Mouse (Mus musculus) layer of hippocampus, postnatal 14 days (tissue): ENCODE data around the gene Lzts3. TPM values are rescaled to one million over a fixed set of nuclear protein-coding genes. Genes with fewer than 3 reads are reported as not detected.

Source experiments
- DNase-seq, 2 experiments: peaks; one replicate each; pipeline ENCODE4 v3.0.0; 2021 to 2022; ENCODE audit warnings: low spot score in 2 of 2, mixed read lengths in 1 of 2
- total RNA-seq, 2 experiments: library from RNA; stranded (reverse); gene quantifications; 2 replicates each; pipeline ENCODE4 v1.2.3; 2021

Gene Lzts3
- total RNA-seq, 2 experiments from 2014 or later: 73.7 to 79.3 TPM

DNA sequence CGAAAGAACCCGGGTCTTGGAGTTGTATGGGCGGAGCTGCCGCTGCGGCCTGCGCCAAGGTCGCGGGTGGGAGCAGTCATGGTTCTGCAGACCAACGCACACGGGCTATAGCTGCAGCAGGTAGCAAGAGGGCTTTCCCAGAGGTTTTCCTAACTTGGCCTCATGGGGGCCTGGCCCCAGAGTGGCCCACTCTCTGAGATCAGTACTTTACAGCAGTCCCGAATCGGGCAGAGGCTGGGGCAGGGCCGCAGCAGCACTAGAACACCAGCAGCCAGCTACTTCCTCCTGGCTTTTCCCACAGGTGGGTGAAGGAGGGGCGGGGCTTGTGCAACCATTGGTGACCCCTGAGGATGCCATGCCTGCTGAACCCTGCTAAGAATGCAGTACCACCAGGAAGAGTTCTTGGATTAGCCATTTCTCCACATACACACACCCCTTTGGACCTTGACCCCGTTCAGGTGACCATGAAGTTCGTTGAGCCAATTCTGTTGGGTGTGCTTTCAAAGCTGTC is 4.4 kb downstream of the Lzts3 start:
- DNase-seq: no peak

DNA sequence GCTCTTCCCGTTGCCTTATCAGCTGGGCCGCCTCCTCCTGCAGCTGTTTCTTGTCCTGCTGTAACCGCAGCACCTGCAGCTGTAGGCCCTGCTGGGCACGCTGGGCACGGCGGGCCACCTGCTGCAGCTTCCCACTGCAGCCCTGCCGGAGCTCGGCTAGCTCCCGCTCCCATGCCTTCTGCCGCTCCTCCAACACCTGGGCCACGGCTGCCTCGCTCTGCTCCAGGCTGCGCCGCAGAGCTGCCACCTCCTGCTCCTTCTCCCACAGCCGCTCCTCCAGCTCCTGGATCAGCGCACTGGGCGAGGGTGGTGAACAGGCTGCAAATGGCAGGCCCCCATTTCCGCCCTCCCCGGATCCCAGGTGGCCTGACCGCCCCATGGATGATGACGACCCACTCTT is 6.8 kb downstream of the Lzts3 start:
- no peak for DNase-seq

DNA sequence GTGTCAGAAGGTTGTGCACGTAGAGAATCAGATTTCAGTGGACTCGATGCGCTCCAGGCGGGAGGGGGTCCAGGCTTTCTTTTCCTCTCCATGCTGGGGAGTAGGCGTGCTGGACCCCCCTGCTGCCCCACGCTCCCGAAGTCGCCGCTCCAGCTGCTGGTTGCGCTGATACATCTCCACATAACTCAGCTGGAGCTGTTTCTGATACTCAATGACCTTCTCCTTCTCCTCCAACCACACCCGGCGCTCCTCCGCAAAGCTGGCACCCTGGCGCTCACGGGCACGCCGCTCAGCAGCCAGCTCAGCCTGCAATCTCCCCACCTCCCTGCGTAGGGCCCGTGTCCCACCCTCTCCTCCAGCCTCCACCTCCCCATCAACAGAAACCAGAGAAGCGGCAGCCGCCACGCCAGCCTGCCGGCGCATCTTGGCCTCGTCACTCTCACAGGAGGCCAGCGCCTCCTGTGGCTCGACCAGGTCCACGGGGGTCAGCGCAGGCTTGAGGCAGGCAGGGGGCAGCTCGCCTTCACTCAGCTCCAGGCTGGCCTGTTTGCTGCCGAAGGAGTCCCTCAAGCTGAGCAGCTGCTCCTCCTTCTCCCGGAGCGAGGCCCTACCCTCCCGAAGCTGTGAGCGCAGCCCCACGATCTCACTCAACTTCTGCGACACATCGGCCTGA is 7.7 kb downstream of the Lzts3 start:
- DNase-seq: no peak

DNA sequence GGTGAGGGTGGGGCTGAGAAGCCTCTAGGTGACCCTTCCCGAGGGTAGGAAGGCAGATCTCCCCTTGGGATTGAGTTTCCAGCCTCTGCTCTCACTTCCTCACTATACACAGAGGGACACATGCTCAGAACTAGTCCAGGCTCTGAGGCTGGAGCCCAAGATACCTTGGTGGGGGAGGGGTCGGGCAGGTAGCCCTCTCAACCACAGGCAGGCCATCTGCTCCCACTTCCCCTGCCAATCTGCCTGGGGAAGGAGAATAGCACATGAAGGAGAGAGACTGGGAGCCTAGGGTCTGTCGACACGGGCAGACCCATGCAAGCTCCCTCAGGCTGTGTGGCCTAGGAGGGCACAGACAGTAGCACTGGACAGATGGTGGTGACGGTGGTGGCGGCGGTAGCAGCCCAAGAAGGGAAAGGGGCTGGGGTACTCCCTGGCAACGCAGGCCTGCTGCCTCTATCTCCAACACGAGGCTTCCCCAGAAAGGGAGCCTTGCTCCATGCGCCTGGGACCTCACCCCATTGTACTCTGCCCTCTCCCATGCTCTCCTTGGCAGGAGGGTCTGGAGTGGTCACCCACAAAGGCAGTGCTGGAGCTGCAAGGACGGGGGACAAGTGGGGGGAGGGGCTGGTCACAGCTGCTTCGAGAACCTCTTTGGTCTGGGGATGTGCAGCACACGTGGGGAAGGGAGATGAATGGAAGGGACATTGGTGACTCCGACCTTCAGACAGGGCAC is 8.4 kb downstream of the Lzts3 start:
- DNase-seq: no peak

DNA sequence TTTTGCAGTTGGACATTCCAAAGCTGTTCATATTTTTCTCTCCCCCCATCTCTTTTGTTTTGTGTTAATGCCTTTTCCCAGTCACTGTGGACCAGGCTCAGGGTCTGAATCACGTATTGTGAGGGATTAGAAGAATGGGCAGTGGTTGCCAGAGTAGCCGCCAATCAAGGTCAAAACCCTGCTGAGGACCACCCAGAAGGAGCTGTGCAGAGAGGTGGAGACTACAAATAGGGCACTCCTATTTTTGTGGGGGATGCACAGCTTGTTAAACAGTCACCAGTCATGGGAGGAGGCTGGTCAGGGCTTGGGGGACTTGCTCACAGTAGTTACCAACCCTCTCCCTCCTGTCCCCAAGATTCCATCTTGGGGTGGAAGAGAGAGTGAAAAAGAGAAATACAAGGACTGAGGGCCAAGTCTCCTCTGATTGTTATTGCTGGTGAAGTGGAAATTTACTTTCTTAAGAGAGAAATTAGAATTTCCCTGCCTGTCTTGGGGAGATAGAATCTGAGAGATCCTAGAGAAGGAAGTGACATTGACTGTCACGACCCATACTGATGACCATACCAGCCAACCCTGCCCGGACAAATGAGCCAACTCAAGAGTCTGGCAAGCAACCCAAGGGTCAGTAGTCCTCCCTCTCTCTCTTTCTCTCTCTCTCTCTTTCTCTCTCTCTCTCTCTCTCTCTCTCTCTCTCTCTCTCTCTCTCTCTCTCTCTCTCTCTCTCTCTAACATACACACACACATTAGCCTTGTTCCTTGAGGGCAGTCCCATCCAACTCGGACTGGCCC is 9.5 kb downstream of the Lzts3 start:
- DNase-seq: no peak

DNA sequence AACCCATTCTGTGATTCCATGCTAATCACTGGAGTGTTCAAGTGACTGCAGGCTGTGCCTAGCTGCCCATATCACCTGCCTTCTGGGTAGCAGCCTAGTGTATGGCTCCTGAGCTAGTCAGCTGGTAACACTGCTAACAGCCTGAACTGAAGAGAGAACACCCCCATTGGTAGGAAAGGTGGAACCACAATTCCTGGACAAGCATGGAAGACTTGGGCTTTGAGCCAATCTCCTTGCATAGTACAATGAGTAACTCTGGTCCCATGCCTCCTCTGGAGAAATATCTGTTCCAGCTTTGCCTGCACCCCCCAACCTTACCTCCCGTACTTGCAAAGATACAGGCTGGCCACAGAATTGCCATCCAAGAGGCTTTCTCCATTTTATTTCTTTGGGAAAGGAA is 10.2 kb downstream of the Lzts3 start:
- no peak for DNase-seq

DNA sequence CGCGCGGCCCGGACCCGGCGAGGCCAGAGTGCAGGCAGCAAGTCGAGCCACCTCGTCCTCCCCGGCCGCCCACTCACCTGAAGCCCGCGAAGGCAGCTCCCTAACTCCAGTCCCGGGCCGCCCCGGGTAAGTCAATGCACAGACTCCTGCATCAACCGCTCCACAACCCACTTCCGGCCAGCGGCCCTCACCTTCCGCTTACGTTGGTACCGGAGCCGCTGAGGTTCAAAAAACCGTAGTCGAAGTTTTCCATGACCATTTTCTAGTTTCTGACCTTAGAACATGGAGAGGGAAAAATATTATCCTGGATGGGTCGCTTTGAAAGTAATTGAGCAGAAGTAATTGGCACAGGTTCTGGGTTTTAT is 12.8 kb downstream of the Lzts3 start, which contains the start of the genes Fastkd5 and Ubox5:
Gene Fastkd5 (minus strand): TSS at position 189 of the 365 bp plus-strand sequence.
Gene Ubox5 (minus strand): TSS at position 200 of the 365 bp plus-strand sequence.
- peak; percentile 84 to 92 for DNase-seq

DNA sequence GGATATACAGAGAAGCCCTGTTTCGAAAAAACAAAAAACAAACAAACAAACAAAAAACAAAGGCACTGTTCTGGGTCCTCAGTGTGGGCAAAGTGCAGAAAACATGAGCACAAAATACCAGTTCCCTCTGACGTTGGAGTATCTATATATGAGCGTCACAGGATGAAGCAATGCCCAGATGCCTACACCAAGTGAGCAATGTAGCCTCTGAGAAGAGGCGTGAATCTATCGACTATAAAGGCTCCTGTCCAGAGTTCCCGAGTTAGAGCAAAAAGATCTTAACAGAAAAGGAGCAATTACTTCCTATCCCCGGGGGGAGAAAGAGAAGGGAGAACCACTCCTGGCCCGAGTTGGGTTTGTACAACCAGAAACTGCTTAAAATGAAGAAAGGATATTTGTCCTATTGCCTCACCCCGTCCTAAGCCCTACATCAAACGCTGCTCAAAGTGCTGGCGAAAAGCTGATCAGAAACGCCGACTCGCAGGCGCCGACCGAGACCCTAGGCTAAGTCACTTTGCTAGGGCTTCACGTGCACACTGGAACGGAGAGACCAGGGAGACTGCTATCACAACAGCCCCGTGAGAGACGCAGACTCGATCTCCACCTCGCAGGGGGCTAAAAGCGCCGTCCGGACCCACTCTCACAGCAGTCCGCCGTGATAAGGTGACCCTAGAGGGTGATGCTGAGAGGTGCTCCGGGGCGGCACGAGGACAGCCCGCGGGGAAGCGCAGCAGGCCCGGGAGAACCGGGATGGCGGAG is 13.3 kb downstream of the Lzts3 start:
- no peak for DNase-seq

DNA sequence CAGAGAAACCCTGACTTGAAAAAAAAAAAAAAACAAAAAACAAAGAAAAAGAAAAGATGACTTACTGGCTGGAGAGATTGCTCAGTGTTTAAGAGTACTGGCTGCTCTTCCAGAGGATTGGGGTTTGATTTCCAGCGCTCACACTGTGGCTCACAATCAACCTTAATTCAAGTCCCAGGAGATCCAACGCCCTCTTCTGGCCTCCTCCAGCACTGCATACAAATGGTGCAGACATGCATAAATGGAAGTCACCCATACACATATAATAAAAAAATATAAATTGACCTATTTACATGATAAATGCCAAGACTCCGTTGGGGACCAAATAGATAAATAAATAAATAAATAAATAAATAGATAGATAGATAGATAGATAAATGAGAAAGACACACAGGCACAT is 14.2 kb downstream of the Lzts3 start:
- no peak for DNase-seq

DNA sequence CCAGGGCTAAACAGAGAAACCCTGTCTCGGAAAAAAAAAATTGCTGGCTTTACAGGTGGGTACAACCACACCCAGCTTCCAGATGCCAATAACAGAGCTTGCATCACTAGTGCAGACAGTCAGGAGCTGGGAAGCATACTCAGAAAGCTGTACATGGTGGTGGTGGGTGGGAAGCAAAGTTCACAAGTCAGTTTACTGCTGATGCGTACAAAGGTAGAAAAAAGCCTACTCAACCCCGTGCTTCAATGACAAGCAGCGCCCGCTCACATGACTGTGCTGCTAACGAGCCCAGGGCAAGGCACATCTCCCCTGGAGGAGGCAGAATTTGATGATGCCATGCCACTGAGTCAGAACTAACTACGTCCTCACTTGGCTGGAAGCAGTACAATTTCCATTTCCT is 23.6 kb downstream of the Lzts3 start:
- DNase-seq: no peak

DNA sequence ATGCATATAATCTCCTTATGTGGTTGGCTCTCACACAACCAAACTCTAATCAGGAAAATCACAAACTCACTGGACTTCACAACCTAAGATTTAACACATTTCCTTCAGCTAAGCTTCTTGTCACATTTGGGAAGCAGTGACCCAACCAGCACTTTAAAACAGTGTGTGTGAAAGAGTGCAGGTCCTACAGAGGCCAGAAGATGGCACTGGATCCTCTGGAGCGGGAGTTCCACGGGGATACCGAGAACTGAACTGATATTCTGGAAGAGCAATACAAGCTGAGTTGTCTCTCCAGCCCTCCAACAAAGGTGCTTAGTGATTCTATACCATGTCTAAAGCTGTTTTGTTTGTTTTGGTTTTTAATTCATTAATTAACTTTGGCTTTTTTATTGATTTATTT is 29.5 kb downstream of the Lzts3 start:
- no peak for DNase-seq

DNA sequence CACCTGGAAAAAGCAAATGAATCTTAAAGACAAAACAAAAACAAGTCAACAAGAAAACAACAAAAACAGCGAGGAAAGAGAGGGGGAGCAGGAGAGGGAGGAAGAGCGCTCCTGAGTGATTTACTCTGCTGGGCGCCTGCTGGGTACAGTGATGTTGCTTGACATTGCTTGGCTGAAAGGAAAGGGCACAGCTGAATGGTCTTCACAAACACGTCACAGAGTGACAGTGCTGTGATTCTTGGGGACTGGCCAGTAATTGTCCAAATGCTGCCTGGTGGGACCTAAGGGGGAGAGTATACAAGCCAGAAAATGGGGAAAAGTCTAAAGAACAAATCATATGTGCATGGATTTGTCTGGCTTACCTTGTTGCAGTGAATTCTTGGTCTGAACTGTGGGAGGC is 40.4 kb downstream of the Lzts3 start:
- DNase-seq: no peak

DNA sequence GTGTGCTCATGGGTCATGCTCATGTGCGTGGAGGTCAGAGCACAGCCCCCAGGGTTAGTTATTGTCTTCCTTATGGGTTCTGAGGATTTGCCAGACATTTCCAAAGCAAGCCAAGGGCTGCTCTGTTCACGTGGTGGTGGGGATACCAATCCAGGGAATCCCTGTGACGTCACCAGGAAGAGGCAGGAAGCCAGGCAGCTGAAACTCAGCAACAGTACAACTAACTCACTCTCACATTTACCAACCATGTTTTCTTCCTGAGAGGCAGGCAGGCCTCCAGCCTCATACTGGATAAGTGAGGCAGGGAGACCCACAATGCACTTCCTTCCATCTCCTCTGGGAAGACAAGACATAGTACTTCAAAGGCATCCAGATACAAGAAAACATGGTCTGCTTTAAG is 44.2 kb downstream of the Lzts3 start:
- no peak for DNase-seq

DNA sequence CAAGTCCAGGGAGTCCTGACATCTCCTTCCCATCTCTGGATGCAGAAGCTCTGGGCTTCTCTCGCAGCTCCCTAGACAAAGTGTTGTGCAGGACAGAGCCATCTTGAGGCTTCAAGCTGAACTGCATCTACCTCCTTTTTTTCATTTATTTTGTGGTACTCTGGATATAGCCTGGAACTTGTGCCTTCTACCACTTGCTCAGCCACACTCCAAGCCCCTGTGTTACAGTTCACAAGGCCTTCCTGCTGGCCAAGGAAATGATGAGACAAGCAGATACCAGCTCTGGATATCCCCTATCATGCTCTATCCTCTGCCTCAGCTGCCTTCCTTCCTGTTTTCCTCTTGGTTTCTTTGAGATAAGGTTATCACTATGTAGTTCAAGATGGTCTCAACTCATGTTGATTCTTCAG is 45.0 kb downstream of the Lzts3 start:
- peak in 1 of 2 experiments; percentile 74 for DNase-seq

DNA sequence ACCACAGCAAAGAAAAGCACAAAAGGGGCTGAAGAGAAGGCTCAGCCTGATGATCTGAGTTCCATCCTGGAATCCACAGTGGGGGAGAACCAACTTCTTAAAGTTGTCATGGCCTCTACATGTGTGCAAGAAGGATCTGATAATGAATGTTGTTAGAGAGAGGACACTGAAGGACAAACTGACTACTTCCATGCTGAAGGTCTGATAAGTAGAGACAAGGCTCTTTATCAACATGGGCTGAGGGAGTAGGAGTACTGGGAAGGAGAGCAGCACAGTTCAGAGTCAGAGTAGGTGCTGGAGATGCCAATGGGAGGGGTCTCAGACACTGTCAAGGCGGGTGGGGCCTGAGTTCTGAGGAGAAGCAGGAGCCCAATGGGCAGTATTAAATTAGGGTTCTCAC is 47.0 kb downstream of the Lzts3 start:
- no peak for DNase-seq

DNA sequence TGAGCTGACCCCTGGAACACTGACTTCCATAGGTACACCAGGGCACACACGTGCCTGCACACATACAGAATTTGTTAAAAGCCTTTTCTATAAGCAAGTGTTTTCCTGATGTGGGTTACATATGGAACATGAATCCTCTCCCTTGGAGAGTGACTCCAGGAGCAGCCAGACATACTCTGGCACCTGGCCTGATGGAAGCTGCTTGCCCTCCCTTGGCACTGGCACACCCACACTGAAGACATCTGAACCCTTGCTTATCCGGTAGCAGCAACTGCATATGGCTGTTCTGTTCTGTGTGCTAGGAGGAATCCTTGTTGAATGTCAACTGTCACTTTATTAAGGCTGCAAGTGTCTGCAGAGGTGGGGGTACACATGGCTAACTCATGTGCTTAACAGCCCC is 51.6 kb downstream of the Lzts3 start:
- no peak for DNase-seq

DNA sequence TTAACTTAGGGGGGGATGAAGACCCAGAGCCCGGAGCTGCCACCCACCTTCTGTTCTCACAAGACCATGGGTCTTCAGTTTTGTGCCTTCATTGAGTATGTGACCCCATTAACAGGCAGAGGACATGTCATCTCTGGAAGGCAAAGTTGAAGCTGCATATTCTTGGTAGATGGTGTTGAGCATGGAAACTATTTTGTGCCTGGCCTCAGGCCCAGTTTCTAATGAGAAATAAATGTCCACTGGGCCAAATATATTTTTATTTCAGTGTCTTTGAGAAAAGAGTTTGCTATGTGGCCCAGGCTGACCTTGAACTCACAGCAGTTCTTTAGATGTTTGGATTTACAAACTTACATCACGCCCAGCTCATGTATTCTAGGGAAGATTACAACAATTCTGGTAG is 52.8 kb downstream of the Lzts3 start:
- no peak for DNase-seq

DNA sequence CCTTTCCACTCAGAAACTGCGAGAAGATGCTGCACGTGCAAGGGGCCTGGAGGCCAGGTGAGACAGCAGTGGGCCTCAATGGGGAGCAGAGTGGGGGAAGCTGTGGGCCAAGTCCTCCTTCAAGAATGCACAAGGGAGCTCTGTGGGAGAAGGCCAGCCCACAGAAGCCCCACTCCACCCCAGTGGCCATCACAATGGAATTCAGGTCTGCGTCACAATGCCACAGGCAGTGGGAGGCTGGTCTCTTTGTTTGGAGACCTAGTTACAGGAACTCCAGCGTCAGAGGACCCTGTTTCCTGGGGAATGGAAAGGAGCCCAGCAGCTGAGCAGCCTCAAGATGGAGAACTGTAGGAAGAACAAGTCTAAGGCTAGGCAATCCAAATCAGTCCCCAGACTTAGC is 53.4 kb downstream of the Lzts3 start:
- DNase-seq: no peak

DNA sequence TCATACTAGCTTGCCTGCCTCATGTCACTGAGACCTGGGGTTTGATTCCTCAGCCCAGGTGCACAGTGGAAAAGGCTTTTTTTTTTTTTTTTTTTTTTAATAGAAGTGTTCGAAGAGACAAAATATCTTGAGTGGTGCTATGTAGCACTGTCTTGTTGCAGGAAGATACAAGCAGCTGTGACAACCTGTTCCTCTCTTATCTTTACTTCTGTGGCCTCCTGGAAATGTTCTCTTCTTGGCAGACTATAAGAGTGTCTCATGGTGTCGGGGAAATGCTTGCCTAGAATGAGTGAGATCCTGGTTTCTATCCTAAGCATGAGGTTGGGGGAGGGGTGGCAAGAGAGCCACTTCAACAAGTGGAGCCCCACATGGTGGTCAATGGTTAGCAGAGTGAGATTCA is 54.2 kb downstream of the Lzts3 start:
- no peak for DNase-seq

DNA sequence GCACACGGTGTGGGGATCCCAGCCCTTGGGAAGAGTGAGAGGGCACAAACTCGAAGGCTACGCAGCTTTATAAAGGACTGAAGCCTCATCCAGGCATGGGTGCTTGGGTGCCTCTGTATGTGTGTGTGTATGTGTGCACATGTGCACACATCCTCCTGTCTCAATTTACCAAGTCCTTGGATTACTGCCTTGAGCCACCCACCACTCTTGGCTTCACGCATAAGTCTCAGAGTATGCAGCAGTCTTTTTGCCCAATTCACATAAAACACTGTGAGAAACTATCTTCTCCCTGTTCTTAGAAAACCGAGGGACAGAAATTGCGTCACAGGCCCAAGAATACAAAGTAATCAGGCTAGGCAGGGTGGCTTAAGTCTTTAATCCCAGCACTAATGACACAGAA is 56.6 kb downstream of the Lzts3 start:
- DNase-seq: peak in 1 of 2 experiments; percentile 29

DNA sequence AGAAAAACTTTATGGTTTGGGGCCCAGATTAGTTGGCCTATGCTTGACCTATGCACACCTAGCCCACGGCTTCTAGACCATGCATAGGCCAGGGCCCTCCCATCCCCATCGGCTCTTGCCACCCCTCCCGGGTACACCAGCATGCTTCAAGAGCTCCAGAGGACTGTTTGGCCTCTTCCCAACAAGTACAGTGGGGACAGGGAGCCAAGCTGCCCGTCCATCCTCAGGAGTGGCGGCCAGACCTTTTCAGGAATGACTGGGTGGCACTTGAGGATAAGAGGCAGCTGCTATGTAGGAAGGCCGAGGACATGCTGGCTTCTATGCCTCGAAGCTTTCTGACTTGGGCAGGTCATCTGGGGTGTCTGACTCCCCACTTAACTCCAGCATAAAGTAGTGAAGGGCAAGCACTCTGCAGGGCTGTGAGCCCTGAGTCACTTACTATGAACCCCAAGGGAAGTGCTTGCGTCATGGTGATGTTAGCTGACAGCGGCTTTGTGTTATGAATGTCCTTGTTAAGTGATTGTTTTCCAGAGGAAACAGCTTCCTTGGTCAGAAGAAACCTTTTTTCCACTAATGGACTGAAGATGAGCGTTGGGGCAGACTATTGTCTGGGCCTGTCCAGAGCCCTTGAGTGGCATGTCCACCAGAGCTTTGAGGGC is 58.6 kb downstream of the Lzts3 start:
- no peak for DNase-seq
